In the genomic region with DNA sequence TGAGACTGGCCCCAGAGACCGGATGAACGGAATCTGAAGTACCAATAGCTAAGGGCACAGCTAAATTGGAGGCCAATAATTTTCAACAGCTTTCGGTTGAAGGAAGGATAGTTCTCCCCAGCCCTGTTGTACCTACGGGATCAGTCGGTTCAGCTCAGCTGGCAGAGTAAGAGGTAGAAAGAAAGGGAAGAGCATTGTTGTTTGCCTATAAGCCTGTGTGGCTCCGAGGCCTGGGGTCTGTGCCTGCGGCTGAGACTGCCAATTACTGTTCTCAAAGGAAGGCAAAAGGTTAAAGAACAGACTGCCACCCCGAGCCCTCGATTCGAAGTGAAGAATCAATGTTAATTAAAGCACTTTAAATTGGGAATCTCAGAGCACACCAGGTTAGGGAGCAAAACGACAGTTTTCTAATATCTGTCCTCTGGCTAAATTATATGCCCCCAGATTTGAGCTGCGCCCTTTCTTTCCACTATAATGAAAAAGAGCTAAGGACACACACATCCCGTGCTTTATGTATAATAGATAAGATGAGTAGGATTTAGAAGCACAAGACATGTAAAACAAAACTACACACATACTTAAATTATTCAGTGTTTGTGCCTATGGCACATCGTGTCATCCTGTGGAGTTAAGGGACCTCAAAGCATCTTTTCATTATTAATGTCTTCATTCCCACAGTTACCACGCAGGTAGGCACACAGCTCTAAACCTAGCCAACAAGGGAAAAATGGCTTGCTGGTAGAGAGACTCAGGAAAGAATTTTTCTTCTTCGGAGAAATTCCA, we compare ENCODE assay signal across 17 mouse cellular contexts.
"Had no signal": no experiment of that assay in that cellular context is flagged by ENCODE, and none has a peak within 500 bp of the region (broad histone marks: within the 10 kb centered on the region; RNA-seq: fewer than 3 reads in every experiment).

No protein-coding gene starts in this region.

- H3K4me3 ChIP-seq: liver, embryonic 12.5 days; myocyte; neural tube, embryonic 13.5 days; neural tube, embryonic 15.5 days had no signal

- H3K9ac ChIP-seq: liver, embryonic 12.5 days; liver, embryonic 14.5 days; lung, embryonic 14.5 days; neural tube, embryonic 13.5 days; neural tube, embryonic 15.5 days had no signal

- H3K4me1 ChIP-seq: liver, embryonic 12.5 days; neural tube, embryonic 13.5 days; neural tube, embryonic 15.5 days had no signal

- H3K4me2 ChIP-seq: liver, embryonic 12.5 days; lung, embryonic 14.5 days; neural tube, embryonic 13.5 days; neural tube, embryonic 15.5 days had no signal

- DNase-seq: lung, adult 18-20 months; lung, embryonic 14.5 days; lung, postnatal 10 days; lung, postnatal 4 days; retina, postnatal 1 day; right cerebral cortex, adult 18-20 months; right cerebral cortex, postnatal 25 days; right cerebral cortex, postnatal 4 days; spleen, adult 18-20 months; thymus, adult 18-20 months; thymus, postnatal 25 days; thymus, postnatal 4 days had no signal

- H3K36me3 ChIP-seq: liver, embryonic 12.5 days; neural tube, embryonic 13.5 days; neural tube, embryonic 15.5 days had no signal

- H3K9me3 ChIP-seq: liver, embryonic 12.5 days; neural tube, embryonic 13.5 days; neural tube, embryonic 15.5 days had no signal

- ATAC-seq: liver, embryonic 12.5 days had no signal

- H3K27me3 ChIP-seq: liver, embryonic 12.5 days; neural tube, embryonic 13.5 days; neural tube, embryonic 15.5 days had no signal

- H3K27ac ChIP-seq: liver, embryonic 12.5 days; liver, embryonic 14.5 days; neural tube, embryonic 13.5 days; neural tube, embryonic 15.5 days had no signal
